Mouse (Mus musculus) ovary, postnatal 14 days (tissue): ENCODE results near the gene Enpp1.
A peak's percentile ranks its signal among the peaks of the same experiment; 100 is the strongest.
"Not testable (repeated sequence)": the region's sequence is repeated elsewhere in the genome, so short reads cannot be mapped to it uniquely, and the experiment has no call there.

Experiments
- DNase-seq: peaks from one replicate; pipeline ENCODE4 v3.0.0; 2022; ENCODE audit warnings: low spot score

Enpp1 gene

GRCm38 (mm10) chr10:24638306-24639070, 73.5 kb downstream of the Enpp1 start:
- DNase-seq: no peak

GRCm38 (mm10) chr10:24636986-24637385, 75.0 kb downstream of the Enpp1 start:
- DNase-seq: no peak

- DNase-seq: no peak
Measured at GRCm38 (mm10) chr10:24635884-24636283, 76.1 kb downstream of the Enpp1 start.

- no peak for DNase-seq
Measured at GRCm38 (mm10) chr10:24635331-24635815, 76.6 kb downstream of the Enpp1 start.

- DNase-seq: no peak
Measured at GRCm38 (mm10) chr10:24634288-24634687, 77.7 kb downstream of the Enpp1 start.

- DNase-seq: no peak
Measured at GRCm38 (mm10) chr10:24631122-24631521, 80.8 kb downstream of the Enpp1 start.

GRCm38 (mm10) chr10:24630469-24631081, 81.4 kb downstream of the Enpp1 start:
- peak; percentile 79 for DNase-seq

- no peak for DNase-seq
Measured at GRCm38 (mm10) chr10:24629086-24629720, 82.8 kb downstream of the Enpp1 start.

GRCm38 (mm10) chr10:24628466-24628865, 83.5 kb downstream of the Enpp1 start:
- no peak for DNase-seq

- DNase-seq: no peak
Measured at GRCm38 (mm10) chr10:24627262-24627661, 84.7 kb downstream of the Enpp1 start.

- DNase-seq: peak; percentile 83
Measured at GRCm38 (mm10) chr10:24625060-24625701, 86.8 kb downstream of the Enpp1 start.

GRCm38 (mm10) chr10:24622586-24622985, 89.4 kb downstream of the Enpp1 start:
- DNase-seq: peak; percentile 69

GRCm38 (mm10) chr10:24621572-24621971, 90.4 kb downstream of the Enpp1 start:
- peak; percentile 63 for DNase-seq

GRCm38 (mm10) chr10:24616572-24616971, 95.4 kb downstream of the Enpp1 start:
- DNase-seq: not testable (repeated sequence)

GRCm38 (mm10) chr10:24615799-24616198, 96.2 kb downstream of the Enpp1 start:
- no peak for DNase-seq

GRCm38 (mm10) chr10:24614726-24615125, 97.2 kb downstream of the Enpp1 start:
- no peak for DNase-seq

GRCm38 (mm10) chr10:24609766-24610165, 102.2 kb downstream of the Enpp1 start:
- no peak for DNase-seq

GRCm38 (mm10) chr10:24609146-24609545, 102.8 kb downstream of the Enpp1 start:
- no peak for DNase-seq

- no peak for DNase-seq
Measured at GRCm38 (mm10) chr10:24603727-24604126, 108.2 kb downstream of the Enpp1 start.

- no peak for DNase-seq
Measured at GRCm38 (mm10) chr10:24603035-24603434, 108.9 kb downstream of the Enpp1 start.

- no peak for DNase-seq
Measured at GRCm38 (mm10) chr10:24599802-24600201, 112.2 kb downstream of the Enpp1 start.

- no peak for DNase-seq
Measured at GRCm38 (mm10) chr10:24598693-24599092, 113.3 kb downstream of the Enpp1 start.
